Mouse (Mus musculus) left cerebral cortex, postnatal 14 days (tissue): Measurements from ENCODE around the gene Lcor. TPM values are rescaled to one million over a fixed set of nuclear protein-coding genes. Genes with fewer than 3 reads are reported as not detected.

Experiments
- DNase-seq, 2 experiments: peaks; one replicate each; pipeline ENCODE4 v3.0.0; 2021 to 2022; ENCODE audit warnings: low spot score in 2 of 2, mixed read lengths in 1 of 2
- intact Hi-C: fragments of 180-260 bp; cut with DNase I; formaldehyde crosslinking; loops from one replicate; pipeline ENCODE4 v1.15.1; 2025
- total RNA-seq, 2 experiments: library from RNA; stranded (reverse); gene quantifications; 2 replicates each; pipeline ENCODE4 v1.2.3; 2021

The Lcor gene
- total RNA-seq, 2 experiments from 2014 or later: 15.0 to 16.4 TPM

GRCm38 (mm10) chr19:41529169-41529568, 46.7 kb downstream of the Lcor start:
- intact Hi-C loops: no loop called here
- DNase-seq: no peak

DNA sequence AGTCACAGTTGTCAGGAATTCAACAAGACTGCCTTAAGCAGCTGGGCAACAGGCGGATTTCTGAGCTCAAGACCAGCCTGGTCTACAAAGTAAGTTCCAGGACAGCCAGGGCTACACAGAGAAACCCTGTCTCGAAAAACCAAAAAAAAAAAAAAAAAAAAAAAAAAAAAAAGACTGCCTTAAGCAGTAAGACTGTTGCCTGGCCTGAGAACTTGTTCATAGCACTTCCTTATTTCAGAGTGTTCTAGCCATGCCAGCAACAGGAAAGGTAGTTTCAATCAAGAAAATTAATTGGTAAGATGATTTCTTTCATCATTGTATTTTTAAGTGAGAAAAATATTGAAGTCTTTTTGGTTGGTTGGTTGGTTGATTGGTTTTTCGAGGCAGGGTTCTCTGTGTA, 51.6 kb downstream of the Lcor start:
- DNase-seq: no peak
- intact Hi-C loops: no loop called here

DNA sequence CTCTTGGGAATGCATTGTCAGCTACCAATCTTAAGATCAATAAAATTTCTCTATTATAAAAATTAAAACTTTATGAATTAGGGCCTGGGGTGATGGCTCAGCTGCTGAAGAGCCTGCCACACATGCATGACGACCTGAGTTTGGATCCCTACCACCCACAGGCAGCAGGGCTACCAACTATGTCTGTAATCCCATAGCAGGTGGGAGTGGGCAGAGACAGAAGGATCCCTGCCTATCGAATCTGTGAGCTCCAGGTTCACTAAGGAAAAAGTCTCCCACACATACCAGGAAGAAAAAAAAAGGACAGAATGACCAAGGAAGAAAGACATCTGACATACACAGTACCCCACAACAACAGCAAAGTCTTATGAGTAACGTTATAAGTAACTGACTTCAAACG, 74.5 kb downstream of the Lcor start:
- DNase-seq: no peak
- intact Hi-C loops: no loop called here

GRCm38 (mm10) chr19:41557491-41557890, 75.1 kb downstream of the Lcor start:
- no peak for DNase-seq
- intact Hi-C loops: no loop called here

DNA sequence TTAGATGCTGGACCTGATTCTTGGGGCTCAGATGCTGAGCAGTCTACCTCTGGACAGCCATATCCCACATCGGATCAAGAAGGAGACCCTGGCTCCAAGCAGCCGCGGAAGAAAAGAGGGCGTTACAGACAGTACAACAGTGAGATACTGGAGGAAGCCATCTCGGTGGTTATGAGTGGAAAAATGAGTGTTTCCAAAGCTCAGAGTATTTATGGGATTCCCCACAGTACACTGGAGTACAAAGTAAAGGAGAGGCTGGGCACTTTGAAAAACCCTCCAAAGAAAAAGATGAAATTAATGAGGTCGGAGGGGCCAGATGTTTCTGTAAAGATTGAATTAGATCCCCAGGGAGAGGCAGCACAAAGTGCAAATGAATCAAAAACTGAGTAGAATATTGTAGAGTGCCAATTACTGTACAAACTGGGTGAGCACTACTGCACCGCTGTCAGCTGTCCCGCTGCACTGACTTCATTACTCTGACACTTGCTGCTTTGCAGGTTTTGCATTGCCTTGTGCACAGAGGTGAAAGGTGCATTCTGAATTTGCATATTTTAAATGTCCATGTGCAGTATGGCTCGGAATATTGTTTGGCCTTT, 76.6 kb downstream of the Lcor start:
- DNase-seq: no peak
- intact Hi-C loops: no loop called here

GRCm38 (mm10) chr19:41560856-41561255, 78.4 kb downstream of the Lcor start:
- no peak for DNase-seq
- intact Hi-C loops: no loop called here

GRCm38 (mm10) chr19:41568791-41569190, 86.4 kb downstream of the Lcor start:
- intact Hi-C loops: no loop called here
- no peak for DNase-seq

- DNase-seq: no peak
- intact Hi-C loops: no loop called here
Observed at GRCm38 (mm10) chr19:41573700-41574099, 91.3 kb downstream of the Lcor start.

DNA sequence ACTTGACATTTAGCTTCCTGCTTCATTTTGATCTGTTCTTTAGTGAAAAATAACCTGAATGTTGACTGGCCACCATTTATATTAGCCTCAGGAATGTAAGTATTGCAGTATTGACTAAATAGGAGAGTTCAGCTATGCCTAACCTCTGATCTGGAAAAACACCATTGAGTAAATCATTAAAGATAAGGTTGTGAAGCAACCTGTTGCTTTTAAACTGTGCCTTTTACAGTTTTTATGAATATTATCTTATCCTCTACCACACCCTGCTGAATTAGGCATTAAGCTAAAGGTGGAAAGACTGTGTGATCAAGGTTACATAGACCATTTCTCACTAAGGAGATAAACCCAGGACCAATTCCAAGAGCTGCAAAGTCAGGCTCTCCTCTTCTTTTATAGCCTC, 95.1 kb downstream of the Lcor start:
- DNase-seq: no peak
- intact Hi-C loops: no loop called here

DNA sequence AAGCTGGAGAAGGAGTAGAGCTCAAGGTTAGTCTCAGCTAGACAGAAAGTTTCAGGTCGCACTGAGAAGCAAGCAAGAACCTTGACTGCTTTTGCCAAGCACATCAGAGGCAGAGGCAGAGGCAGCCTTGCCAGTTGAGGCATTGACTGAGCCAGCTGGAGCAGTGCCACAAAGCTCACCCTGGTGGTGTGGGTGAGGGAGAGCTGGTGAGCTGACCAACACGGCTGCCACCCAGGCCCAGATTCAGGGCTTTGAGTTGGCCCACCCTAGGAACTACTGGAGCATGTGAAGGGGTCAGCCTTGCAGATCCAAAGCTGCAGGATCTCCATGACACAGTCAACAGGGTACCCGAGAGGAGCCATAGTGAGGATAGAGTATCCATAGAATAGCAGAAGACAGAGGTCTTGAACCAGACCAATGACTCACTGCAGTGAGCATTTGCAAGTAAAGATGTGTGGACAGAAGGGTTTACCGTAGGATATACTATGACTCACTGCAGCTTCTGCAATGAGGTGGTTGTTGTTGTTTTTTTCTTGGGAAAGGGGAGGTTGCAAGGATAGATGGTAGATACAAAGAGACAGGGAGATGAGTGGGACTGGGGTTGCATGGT, 97.0 kb downstream of the Lcor start:
- intact Hi-C loops: no loop called here
- no peak for DNase-seq

DNA sequence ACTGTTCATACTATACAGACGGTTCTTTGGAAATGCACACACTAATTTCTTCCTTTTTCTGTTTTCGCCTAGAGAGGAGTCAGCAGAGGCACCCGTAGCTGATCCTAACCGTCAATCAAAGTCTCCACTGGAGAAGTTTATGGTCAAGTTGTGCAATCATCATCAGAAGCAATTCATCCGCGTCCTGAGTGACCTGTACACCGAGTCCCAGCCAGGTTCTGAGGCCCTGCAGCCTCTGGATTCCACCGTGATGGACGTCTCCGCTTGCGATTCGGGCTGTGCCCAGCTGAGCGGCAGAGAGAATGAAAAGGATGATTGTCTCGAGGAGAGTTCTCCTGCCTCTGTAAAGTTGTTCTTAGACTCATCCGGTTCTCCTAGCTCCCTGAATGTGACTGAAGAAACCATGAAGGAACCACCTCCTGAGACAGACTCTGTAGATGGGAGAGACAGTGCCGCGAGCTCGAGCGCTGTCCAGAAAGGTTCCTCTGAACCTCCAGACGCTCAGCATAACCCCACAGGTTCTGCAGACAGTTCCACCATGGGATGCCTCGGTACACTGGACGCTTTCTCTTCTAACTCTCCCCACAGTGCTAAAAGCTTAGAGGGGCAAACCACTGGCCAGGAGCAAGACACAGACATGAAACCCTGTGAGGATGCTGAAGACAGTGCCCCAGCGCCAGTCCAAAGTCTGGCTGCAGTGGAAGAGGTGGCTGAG, 99.4 kb downstream of the Lcor start, which contains the start of gene Gm340:
Gene Gm340, plus strand, starts transcription at position 665 of the 715 bp plus-strand sequence.
- intact Hi-C loops: no loop called here

GRCm38 (mm10) chr19:41582918-41583514, 100.6 kb downstream of the Lcor start:
- DNase-seq: no peak
- intact Hi-C loops: no loop called here

More for the DNA sequence above, 99.4 kb downstream of the Lcor start, which contains the start of gene Gm340:
- no peak for DNase-seq

DNA sequence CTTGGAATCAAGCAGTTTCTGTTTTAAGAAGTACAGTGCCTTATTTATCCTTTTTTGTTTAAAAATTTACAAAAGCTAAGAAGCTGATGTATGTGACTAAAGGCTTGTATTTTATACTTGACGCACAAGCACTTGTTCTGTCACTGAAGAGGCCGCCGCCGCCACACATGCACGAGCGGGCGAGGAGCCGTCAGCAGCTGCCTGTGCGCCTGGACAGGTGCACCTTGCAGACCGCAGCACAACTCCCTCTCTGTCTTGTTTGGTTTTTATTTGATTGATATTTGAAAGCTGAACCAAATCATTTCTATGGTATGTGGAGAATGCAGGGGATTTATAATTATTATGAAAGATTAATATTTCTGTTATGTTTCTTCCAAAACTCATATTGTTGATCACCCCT, 104.3 kb downstream of the Lcor start:
- intact Hi-C loops: no loop called here
- no peak for DNase-seq

DNA sequence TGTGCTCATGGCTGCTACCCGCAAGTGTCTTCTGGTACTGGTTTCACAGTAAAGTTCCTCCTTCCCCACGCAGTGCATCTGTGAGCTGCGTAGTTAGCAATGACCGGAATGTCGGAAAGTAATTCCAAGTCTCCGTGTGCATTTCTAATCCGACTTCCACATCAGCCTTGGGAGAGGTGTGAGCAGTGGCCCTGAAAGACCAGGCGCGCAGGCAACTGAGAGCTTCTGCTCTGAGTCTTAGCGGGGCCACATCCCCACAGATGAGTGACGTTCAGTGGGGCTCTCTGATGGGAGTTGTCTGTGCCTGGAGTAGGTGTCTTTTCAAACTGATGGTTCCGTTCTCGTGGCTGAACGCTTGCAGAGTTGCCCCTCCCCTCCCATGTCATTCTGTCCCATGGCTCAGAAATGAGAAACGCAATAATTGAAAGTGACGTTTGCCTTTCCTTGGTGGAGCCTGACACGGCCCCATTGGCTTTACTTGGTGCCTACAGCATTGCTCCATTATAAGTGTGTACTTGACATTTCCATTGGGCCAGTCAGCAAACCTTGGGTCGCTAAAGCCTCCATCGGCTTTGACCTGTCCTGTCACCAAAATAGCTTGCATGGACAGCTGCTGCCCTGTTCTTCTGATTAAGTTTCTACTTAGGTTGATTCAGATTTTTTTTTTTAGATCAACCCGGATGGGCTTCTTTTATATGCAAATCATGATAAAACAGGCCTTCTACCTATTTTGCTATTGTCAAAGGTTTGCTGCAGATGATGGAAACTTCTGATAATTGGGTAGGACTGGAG, 105.2 kb downstream of the Lcor start:
- DNase-seq: no peak
- intact Hi-C loops: no loop called here

GRCm38 (mm10) chr19:41589026-41589425, 106.6 kb downstream of the Lcor start:
- intact Hi-C loops: no loop called here
- DNase-seq: no peak

- DNase-seq: no peak
- intact Hi-C loops: no loop called here
Observed at GRCm38 (mm10) chr19:41589681-41590080, 107.2 kb downstream of the Lcor start.

DNA sequence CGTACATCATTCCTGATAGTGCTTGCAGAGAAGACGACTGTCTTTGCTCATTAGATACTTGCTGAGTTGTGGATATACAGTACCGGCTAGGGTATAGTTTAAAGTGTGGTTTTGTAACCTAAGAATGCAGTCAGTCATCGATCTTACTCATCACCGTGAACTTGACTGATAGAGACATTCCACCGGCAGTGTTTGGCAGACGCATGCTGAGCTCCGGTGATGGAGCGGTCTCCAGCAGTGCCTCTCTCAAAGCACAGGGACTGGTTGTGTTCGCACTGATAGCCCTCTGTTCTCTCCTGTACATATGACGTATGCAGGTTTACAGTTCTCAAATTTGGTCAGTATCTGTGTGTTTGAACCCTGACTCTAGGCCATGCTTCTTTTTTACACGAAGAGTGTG, 109.4 kb downstream of the Lcor start:
- DNase-seq: no peak
- intact Hi-C loops: no loop called here

- intact Hi-C loops: no loop called here
- no peak for DNase-seq
Observed at GRCm38 (mm10) chr19:41597170-41597894, 114.9 kb downstream of the Lcor start.

DNA sequence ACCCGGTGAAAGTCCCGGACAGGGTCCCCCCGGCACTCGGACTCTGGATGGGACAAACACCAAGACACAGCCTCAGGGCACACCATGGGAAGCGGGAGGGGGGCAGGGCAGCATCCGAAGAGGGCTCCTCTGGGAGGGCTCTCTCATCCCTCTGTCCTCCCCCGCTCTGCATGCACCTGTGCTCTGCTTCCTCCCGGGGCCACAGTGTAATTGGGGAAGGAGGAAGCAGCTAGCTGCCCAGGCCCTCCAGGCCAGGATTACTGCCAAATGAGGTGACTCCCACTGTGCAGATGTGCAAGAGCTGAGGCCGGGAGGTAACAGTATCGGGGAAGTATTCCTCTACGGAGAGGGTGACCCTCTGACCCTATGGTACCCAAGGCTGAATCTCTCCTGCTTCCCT, 118.2 kb downstream of the Lcor start:
- intact Hi-C loops: no loop called here
- no peak for DNase-seq
